Mouse (Mus musculus) kidney, postnatal 25 days (tissue): Measurements from ENCODE around the gene Ninj1.

Experiments
- DNase-seq, 2 experiments: peaks; one replicate each; pipeline ENCODE4 v3.0.0; 2021; ENCODE audit warnings: mixed read lengths in 2 of 2

Gene Ninj1

GRCm38 (mm10) chr13:49196766-49197165, 9.5 kb downstream of the Ninj1 start:
- peak in 1 of 2 experiments; percentile 26 for DNase-seq

- no peak for DNase-seq
These were observed 11.4 kb downstream of the Ninj1 start for GRCm38 (mm10) chr13:49198734-49199133.

- no peak for DNase-seq
These were observed 12.6 kb downstream of the Ninj1 start for GRCm38 (mm10) chr13:49199891-49200290.

GRCm38 (mm10) chr13:49200688-49201087, 13.4 kb downstream of the Ninj1 start:
- no peak for DNase-seq

GRCm38 (mm10) chr13:49202556-49202955, 15.3 kb downstream of the Ninj1 start:
- no peak for DNase-seq

GRCm38 (mm10) chr13:49205381-49205998, 18.2 kb downstream of the Ninj1 start:
- peak; percentile 84 to 90 for DNase-seq

- DNase-seq: no peak
These were observed 19.1 kb downstream of the Ninj1 start for GRCm38 (mm10) chr13:49206341-49206740.

GRCm38 (mm10) chr13:49209306-49209705, 22.0 kb downstream of the Ninj1 start:
- DNase-seq: no peak

GRCm38 (mm10) chr13:49212711-49213500, 25.6 kb downstream of the Ninj1 start:
- no peak for DNase-seq

GRCm38 (mm10) chr13:49213531-49213932, 26.2 kb downstream of the Ninj1 start:
- peak; percentile 48 to 72 for DNase-seq

GRCm38 (mm10) chr13:49214454-49214853, 27.2 kb downstream of the Ninj1 start:
- no peak for DNase-seq

- DNase-seq: no peak
These were observed 27.8 kb downstream of the Ninj1 start for GRCm38 (mm10) chr13:49215128-49215503.

GRCm38 (mm10) chr13:49215504-49216219, 28.4 kb downstream of the Ninj1 start, which contains the start of gene Card19:
Card19 (minus strand) TSS chr13:49216037.
- DNase-seq: peak; percentile 97 to 99

- DNase-seq: no peak
These were observed 28.9 kb downstream of the Ninj1 start for GRCm38 (mm10) chr13:49216220-49216552.

- DNase-seq: no peak
These were observed 29.7 kb downstream of the Ninj1 start for GRCm38 (mm10) chr13:49216808-49217561.

GRCm38 (mm10) chr13:49218651-49219050, 31.4 kb downstream of the Ninj1 start:
- DNase-seq: no peak

- no peak for DNase-seq
These were observed 32.1 kb downstream of the Ninj1 start for GRCm38 (mm10) chr13:49219367-49219766.

- no peak for DNase-seq
These were observed 33.6 kb downstream of the Ninj1 start for GRCm38 (mm10) chr13:49220912-49221311.

GRCm38 (mm10) chr13:49224314-49224713, 37.0 kb downstream of the Ninj1 start:
- peak; percentile 73 to 84 for DNase-seq

- DNase-seq: no peak
These were observed 37.4 kb downstream of the Ninj1 start for GRCm38 (mm10) chr13:49224729-49225128.

GRCm38 (mm10) chr13:49225159-49225558, 37.9 kb downstream of the Ninj1 start:
- no peak for DNase-seq

GRCm38 (mm10) chr13:49225633-49226032, 38.3 kb downstream of the Ninj1 start:
- no peak for DNase-seq
